Mouse (Mus musculus) gastrocnemius, postnatal 36 days (tissue): ENCODE data around the gene Prrt4. TPM values are rescaled to one million over a fixed set of nuclear protein-coding genes. Genes with fewer than 3 reads are reported as not detected.
"Not testable (repeated sequence)": the region's sequence is repeated elsewhere in the genome, so short reads cannot be mapped to it uniquely, and the experiment has no call there.

Experiments
- DNase-seq, 2 experiments: peaks; one replicate each; pipeline ENCODE4 v3.0.0; 2022
- intact Hi-C: fragments of 180-260 bp; cut with DNase I; formaldehyde crosslinking; loops from one replicate; pipeline ENCODE4 v1.15.1; 2025
- long read RNA-seq, 2 experiments: library from polyadenylated mRNA; stranded (forward); transcript quantifications; one replicate each; pipeline ENCODE4 v2.0.0; 2021
- total RNA-seq, 2 experiments: library from RNA; stranded (reverse); gene quantifications; 2 replicates each; pipeline ENCODE4 v1.2.3; 2021

Gene Prrt4
- under 1 TPM; 0.43 to 0.54 TPM for total RNA-seq
- long read RNA-seq, experiment 1, partial matches to known transcripts: 0 of 2 reads
- long read RNA-seq, experiment 1, other reads (novel, unspliced or antisense): 2 of 2 reads
- long read RNA-seq, experiment 2, partial matches to known transcripts: 0 of 2 reads
- long read RNA-seq, experiment 2, other reads (novel, unspliced or antisense): 1 of 2 reads

DNA sequence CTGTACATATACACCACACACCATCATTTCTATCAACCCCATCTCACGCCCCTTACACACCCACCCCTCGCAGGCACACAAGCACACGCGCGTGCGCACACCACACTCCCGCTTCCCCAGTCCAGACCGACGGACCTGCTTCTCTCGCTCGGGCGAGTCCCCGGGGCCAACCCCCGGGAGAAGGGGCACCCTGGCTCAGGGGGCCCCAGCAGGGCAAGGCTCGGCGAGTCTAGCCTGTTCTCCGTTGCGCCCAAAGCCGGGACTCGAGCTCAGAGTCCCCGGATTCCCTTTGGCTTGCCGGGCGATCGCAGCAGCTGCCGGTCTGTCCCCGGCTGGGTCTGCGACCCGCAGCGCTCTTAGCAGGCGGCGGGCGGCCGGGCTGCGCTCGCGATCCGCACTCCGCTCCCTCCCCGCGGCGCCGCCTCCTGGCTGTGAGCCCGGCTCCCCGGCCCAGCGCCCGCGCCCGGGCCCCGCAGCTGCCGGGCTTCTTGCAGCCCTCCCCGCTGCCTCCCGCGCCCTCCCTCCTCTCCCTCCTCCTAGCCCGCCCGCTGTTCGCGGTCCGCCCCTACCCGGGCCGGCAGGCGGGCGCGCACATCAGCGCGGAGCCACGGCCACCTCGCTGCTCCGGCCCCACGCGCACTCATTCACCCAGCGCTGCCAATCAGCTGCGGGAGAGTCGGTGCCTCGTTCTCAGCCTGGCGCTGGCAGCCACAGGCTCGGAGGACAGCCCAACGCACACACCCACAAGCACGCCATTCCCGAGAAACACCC lies at the start of gene Prrt4:
Gene Prrt4 (minus strand): TSS at position 697 of the 771 bp plus-strand sequence.
- peak; percentile 37 to 54 for DNase-seq
- intact Hi-C loops: no loop called here

GRCm38 (mm10) chr6:29217717-29218116 lies 38.3 kb upstream of the Prrt4 start:
- intact Hi-C loops, DNase-seq: not testable (repeated sequence)

- peak; percentile 60 to 74 for DNase-seq
- intact Hi-C loops: no loop called here
These were observed 36.6 kb upstream of the Prrt4 start, which contains the start of gene Impdh1 for GRCm38 (mm10) chr6:29215881-29216501. Gene Impdh1, minus strand, starts transcription at chr6:29216364.

DNA sequence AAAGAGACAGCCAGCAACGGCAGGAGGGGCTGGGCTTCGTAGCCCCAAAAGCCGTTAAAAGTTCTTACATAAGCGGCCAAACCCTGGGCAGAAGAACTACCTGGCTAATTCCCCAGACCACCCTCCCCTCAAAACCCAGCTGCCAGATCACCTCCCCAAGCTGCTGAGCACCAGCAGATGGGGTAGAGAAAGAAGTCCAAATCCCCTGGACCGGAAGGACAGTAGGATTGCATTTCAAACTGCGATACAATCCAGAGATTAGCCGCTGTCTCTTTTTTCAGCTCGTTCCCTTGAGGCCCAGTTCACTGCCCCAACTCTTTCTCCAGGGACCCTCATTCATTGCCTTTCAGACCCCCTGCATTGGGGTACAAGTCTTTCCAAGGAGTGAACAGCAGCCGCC lies 35.8 kb upstream of the Prrt4 start:
- DNase-seq: no peak
- intact Hi-C loops: no loop called here

DNA sequence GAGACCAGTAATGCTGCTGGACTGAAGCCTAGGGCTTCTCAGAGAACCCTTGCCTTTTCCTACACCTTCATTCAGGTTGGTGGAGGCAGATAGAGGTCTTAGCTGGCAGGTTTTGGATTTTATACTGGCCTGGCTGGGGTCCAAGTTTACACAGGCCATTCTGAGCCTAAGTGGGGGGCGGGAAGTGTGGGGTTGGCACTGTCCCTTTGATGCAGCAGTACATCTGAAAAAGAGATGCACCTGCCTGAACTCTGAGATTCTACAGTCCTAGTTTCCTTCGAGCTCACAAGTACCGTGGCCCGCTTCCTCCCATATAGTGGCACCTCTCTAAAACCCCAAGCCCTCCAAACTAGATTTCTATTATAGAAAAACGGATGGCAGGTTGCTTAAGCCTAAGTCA lies 35.4 kb upstream of the Prrt4 start:
- intact Hi-C loops: no loop called here
- no peak for DNase-seq

DNA sequence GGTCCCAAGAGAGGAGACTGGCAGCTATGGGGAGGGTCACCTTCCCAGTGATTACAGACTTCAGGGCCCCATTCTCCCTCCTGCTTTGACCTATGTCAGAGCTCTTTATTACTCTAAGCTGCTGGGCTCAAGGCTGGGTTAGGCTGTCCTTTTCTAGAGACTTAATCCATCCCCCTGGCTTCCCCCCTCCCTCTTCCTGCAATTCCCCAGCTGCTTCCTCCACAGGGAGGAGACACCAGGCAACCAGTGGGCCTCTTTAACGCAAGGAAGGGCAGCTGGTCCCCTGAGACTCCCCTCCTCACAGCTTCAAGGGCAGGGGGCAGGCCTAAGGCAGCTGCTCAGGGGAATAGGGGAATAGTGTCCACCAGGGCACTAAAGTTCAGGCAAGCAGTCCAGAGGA lies 34.9 kb upstream of the Prrt4 start:
- intact Hi-C loops: no loop called here

DNA sequence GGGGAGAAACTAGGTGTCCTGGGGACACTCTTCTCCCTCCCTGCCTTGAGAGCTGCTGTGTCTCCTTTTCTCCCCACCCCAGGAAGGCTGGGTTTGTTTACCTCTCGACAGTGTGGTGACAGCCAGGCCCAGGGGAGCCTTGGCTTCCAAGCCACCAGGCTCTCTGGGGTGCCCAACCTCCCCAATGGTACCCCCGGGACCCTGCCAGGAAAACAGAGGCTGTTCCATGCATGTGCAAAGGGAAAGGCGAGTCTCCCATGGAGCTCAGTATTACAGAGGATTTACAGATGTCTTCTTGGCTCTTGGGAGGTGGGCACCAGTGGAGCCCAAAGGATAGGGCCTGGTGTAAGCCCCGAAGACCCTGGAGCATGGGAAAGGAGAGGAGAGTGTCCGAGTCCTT lies 34.1 kb upstream of the Prrt4 start:
- DNase-seq: no peak
- intact Hi-C loops: no loop called here

More for the DNA sequence above, 34.9 kb upstream of the Prrt4 start:
- no peak for DNase-seq

DNA sequence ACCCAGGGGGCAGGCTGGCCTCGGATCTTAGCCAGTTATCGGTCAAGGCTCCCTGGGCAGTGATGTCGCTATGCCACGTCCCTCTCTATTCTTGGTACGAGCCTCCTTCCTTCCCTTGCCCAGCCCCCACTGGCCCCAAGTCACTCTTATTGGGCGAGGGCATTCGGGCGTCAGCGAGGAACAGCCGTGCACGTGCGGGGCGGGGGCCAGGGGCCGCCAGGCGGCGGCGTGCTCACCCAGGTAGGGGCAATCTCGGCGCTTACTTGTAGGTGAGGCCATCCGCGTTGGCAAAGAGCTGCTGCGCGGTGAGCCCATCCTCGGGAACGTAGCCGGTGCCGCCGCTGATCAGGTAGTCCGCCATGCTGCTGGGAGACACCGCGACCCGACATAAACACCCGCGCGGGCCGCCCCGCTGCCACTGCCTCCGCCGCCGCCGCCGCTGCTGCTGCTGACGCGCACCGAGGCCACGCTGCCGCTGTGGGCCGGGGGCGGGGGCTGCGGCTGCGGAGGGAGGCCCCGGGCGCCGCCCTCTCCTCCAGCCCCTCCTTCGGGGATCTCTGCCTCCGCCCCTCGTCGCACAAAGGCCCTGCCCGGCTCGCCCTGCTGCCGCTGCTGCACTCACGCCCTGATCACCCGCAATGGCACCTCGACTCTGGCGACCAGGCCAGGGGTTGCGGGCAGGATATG lies 32.6 kb upstream of the Prrt4 start:
- DNase-seq: peak; percentile 64 to 68
- intact Hi-C loops: no loop called here

GRCm38 (mm10) chr6:29211146-29211545 lies 31.8 kb upstream of the Prrt4 start:
- DNase-seq: no peak
- intact Hi-C loops: no loop called here

DNA sequence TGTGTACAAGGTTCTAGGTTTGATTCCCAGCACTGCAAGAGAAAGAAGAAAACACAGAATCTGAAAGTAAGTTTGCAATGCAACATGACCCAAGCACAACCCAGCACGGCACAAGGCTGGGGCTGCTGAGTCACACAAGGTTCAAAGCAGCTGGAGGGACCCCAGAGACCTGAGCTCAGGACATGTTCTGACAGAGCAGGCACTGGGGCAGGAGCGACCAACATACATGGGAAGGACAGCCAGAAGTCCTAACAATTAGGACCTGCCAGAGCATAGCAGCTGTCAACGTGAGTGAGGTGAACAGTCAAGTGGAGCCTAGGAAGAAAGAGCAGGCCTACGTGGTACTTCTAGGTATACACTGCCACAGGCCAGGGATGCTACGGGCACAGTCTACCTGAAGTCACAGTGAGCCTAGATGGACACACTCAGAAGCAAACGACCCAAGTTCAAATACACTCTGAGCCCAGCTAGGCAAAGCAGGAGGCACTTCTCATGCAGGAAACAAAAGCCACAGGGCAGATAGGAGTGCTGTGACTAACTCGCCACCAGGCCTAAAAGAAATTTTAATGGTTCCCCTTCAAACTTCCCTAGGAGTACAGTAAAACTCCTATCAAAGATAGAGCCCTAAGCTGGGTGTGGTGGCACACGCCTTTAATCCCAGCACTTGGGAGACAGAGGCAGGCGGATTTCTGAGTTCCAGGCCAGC lies 31.0 kb upstream of the Prrt4 start:
- DNase-seq: no peak
- intact Hi-C loops: no loop called here

- no peak for DNase-seq
- intact Hi-C loops: no loop called here
These were observed 28.8 kb upstream of the Prrt4 start for GRCm38 (mm10) chr6:29208178-29208577.

DNA sequence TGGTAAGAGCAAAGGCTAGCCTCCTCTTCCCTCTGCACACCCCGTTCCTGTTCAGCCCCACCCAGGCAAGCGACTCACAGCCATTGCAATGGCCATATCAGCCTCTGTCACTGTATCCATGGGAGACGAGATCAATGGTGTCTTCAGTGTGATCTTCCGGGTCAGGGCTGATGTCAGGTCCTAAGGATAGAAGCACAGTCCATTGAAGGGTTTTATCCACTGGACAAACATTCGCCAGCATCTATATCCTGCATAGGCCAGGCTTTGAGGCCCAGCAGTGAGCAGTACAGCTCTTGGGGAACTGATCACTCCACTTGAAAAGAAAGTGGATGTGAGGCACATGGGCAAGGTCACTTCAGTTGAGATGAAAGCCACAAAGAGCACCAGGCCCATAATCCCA lies 27.6 kb upstream of the Prrt4 start:
- no peak for DNase-seq
- intact Hi-C loops: loop anchor here (2.0 kb wide), 1 partner anchor 72 kb away; the partner anchor contains the start of gene Fam71f2

- intact Hi-C loops: loop anchor here (2.0 kb wide), 1 partner anchor 73 kb away; the partner anchor contains the start of gene Fam71f2
- no peak for DNase-seq
These were observed 26.6 kb upstream of the Prrt4 start for GRCm38 (mm10) chr6:29206006-29206405.

DNA sequence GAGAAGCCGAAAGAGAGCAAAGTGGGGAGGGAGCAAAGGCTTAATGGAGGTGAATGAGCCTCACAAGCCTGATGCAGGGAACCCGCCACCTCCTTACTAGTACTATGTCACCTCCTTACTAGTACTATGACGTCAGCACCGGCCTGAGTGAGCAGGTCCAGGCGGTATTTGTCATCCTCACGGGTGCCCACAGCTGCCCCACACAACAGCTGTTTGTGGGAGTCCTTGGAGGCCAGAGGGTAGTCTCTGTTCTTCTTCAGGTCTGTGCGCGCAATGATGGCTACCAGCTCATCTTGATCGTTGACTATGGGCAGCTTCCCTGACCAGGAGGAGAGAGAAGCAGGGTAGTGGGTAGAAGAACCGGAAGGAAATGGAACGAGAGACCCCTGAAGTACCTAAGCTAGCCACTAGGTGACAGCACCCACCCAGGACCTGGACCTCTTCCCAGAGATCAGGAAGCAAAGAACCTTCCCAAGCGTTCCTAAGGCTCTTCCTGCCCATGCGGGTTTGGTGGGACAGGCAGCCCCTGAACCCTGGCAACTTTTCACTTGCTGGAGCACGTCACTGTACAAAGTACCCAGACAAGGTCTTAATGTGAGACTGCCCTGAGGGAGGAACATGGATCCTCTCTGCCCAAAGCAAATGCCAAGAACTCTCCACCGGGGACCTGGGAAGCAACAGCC lies 25.7 kb upstream of the Prrt4 start:
- DNase-seq: peak in 1 of 2 experiments; percentile 44
- intact Hi-C loops: loop anchor here (1.0 kb wide), 1 partner anchor 36 kb away; no protein-coding TSS in a partner anchor

GRCm38 (mm10) chr6:29203861-29204585 lies 24.6 kb upstream of the Prrt4 start:
- DNase-seq: no peak
- intact Hi-C loops: no loop called here

DNA sequence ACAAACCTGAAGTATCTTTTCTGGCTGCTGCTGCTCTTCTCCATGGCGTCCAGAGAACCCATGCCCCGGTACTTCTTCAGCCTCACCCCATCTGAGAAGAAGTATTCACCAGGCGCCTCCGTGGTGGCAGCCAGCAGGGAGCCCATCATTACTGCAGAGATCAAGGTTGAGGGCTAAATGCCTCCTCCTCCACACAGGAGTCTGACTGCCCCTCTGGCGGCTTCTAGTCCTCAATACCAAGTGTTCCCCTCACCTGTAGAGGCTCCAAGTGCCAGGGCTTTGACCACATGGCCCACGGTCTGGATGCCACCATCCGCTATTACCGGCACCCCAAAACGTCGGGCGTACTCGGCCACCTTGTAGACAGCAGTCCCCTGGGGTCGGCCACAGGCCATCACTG lies 23.7 kb upstream of the Prrt4 start:
- DNase-seq: no peak
- intact Hi-C loops: no loop called here

DNA sequence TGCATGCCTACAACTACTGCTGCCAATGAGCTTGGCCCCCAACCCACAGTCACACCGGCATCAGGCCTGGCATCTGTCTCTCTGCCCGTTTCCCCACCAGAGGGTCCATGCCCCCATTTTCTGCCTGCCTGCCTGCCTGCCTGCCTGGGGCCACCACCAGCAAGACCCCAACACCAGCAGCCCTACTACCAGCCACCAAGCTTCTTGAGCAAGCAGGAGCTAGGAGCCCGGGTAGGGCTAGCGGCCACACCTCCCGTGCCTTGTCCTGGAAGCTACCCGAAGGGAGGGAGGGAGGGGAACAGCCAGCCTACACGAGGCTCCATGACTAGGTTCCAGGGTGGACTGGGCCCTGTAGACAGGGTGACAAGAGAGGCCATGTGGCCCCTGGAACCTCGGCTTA lies 22.6 kb upstream of the Prrt4 start:
- intact Hi-C loops: no loop called here
- DNase-seq: no peak

DNA sequence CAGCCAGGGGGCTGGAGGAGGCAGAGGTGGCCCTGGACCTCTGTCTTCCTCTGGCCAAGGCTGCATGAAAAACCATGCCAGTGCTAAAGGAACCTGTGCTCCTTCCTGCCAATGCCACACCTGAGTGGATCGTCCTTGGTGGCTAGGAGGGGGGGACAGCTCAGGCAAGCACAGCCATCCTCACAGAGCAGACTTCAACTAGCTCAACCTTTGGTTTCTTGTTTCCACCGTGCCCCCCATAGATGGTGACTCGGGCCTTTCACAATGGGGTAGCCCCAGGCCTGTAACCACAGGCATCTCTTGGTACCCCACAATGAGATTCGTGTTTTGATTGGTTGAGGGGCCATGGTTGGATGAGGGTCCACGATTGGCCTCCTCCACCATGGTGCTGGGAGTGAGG lies 22.0 kb upstream of the Prrt4 start:
- intact Hi-C loops: no loop called here
- DNase-seq: no peak

- DNase-seq: no peak
- intact Hi-C loops: no loop called here
These were observed 21.1 kb upstream of the Prrt4 start for GRCm38 (mm10) chr6:29200496-29200895.
